Mouse (Mus musculus): ENCODE data around the gene Mrto4.
A peak's percentile ranks its signal among the peaks of the same experiment; 100 is the strongest.

Gene Mrto4

DNA sequence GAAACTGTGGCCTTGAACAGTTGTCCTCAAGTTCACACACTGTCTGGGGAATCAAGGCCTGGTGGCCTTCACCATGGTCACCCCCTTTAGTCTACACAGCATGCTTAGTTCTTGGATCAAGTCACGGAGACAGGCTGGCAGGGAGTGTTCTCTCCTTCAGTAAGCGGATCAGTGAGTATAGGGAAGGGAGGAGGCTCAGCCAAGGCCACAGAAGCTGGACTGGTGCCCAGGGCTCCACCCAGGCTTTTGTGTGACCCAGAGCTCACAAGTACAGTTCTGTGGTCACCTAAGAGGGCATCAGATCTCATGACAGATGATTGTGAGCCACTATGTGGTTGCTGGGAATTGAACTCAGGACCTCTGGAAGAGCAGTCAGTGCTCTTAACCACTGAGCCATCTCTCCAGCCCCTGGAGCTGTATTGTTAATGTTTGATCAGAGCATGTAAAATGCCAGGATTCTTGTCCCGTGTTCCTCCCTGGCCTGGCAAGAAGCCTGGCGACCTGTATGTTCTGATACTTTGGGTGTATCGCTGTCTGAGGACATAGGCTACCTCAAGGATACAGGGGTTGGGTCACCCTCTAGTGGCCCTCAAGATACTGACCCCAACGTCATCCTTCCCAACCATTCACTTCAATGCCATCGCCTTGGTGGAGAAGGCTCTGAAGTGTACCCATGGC, 10.7 kb downstream of the Mrto4 start:
- ATAC-seq (ENCODE audit: insufficient number of reproducible peaks, low FRiP score, low TSS enrichment), result no peak

DNA sequence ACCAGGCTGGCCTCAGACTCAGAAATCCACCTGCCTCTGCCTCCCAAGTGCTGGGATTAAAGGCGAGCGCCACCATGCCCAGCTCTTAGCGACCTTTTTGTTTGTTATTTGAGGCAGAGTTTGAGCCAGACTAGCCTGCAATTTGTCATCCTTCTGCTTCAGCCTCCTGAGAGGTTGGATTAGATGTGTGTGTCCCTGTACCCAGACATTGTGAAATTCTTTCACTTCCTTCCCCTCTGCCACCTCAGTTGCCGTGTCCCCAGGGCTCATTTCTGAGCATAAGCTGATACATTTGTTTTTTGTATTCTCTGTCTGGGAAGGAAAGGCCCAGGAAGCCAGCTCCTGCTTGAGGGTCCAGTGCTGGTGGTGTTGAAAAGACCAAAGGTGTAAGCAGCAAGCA, 11.5 kb downstream of the Mrto4 start:
- no peak for ATAC-seq (ENCODE audit: insufficient number of reproducible peaks, low FRiP score, low TSS enrichment)

DNA sequence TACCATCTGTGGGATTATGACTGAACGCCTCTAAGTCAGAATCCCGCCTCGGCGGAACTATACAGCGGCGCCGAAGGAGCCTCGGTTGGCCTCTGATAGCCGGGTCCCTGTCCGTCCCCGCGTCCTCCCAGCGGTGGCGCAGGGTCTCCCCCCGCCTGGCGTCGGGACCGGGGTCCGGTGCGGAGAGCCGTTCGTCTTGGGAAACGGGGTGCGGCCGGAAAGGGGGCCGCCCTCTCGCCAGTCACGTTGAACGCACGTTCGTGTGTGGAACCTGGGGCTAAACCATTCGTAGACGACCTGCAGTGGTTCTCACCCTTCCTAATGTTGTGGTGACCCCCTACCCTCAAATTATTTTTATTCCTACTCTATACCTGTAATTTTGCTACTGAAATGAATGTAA, 14.2 kb downstream of the Mrto4 start:
- no peak for ATAC-seq (ENCODE audit: insufficient number of reproducible peaks, low FRiP score, low TSS enrichment)

DNA sequence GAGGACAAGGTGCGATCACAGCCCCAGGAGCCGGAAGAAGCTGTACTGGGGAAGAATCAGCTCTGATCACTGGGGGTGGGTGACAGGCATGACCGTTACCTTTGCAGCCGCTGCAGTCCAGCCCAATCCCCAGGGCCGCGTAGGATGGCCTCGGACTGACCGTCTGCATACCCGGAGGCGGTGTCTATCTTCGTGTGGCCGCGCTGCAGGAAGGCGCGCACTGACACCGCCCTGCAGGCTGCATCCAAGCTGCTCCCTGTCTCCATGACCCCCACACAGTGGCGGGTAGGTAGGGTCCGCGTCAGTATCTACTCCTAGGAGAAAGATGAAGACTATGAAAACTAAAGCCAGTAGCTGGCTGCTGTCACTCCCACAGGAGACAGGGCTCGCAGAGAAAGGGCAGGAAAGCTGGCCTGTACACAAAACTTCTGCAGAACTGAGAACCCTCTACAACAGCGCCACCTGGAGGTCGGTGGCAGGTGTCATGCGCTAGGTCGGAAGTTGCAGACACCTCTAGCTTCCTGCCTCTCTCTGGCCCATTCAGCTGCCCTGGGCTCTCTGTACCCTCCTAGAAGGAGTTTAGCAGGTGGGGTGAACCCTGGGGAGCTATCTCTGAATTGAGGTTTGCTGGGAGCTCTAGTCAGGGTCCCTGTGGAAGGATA, 15.4 kb downstream of the Mrto4 start:
- peak; percentile 56; the same call in 1 of the 2 replicates for ATAC-seq (ENCODE audit: insufficient number of reproducible peaks, low FRiP score, low TSS enrichment)

DNA sequence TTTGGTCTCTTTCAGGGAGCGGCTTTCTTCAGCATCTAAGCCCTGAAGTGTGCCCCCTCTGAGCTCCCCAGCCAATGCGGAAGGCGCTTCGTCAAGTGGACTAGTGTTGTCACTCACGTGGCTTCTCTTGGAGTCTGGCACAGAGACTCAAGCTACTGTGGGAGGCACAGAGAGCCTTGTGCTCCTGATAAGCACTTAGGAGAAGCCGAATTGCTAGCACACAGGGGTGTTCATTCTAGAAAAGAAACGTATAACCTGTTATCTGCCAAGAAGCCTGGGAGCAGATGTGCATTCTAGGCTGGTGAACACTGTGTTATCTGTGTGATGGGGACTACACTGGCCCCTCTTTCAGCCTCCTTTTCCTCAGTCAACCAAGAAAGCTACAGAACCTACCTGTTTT, 16.9 kb downstream of the Mrto4 start:
- no peak for ATAC-seq (ENCODE audit: insufficient number of reproducible peaks, low FRiP score, low TSS enrichment)

DNA sequence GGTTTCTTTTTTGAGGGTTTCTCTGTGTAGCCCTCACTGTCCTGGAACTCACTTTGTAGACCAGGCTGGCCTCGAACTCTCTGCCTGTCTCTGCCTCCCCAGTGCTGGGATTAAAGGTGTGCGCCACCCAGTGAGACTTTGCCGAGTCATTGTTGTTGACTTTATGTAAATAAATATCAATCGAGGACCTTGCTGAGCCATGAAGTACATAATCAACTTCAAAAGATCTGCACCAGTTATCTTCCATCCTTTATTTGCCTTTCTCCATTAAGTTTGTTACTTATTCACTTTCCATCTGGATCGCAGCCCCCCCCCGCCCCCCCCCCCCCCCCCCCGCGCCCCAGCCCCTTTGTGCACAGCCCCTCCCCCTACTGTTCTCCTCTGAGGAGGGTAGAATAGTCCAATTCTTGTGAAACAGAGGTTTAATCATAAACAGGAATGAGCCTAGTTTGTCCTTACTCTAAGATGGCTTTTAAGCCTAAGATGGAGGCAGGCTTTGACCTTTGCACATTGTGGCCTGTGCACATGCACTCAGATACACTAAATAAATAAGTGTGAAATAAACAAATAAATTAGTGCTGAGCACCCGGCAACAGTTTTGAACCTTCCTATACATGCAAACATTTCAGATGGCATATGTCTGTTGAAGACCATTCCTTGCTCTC, 17.6 kb downstream of the Mrto4 start:
- no peak for ATAC-seq (ENCODE audit: insufficient number of reproducible peaks, low FRiP score, low TSS enrichment)

DNA sequence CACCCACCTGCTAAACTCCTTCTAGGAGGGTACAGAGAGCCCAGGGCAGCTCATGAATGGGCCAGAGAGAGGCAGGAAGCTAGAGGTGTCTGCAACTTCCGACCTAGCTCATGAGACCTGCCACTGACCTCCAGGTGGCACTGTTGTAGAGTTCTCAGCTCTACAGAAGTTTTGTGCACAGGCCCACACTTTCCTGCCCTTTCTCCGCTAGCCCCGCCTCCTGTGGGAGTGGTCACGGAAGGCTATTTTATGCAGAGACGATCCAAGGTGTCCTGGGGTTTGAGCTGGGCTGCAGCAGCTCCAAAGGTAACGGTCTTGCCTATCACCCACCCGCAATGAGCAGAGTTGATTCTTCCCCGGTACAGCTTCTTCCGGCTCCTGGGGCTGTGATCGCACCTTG, 21.8 kb downstream of the Mrto4 start:
- ATAC-seq (ENCODE audit: insufficient number of reproducible peaks, low FRiP score, low TSS enrichment), result no peak

DNA sequence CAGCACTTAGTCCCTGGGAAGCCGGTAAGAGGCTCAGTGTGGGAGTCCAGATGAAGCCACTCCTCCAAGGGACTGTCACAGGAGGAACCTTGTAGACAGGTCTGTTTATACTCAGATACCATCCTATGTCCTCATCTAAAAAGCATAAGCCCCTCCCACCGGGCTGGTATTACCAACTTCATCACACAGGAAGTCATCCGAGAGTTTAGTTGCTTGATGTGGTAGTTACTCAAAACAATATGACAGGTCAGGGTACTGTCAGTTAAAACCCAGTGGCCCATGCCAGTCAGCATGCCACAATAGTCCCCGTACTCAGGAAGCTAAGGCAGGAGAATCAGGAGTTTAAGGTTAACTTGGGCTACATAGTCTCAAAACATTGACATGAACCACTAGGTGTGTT, 32.6 kb downstream of the Mrto4 start:
- no peak for ATAC-seq (ENCODE audit: insufficient number of reproducible peaks, low FRiP score, low TSS enrichment)

DNA sequence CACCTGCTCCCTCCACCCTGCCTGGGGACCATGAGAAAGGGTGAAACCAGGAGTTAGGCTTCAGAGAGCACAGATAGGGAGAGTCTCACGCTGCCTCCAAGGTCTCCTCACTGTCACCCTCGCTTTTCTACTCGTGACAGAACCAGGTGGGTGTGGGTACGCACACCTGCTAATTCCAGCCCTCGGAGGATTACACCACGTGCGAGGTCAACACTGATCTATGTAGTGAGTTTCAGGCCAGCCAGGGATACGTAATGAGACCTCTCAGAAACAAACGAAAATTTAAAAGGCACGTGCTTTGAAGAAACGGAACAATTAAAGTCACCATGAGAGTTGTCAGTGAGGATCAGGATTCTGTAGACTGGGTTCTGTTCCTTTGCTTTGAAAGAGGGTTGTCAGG, 33.9 kb downstream of the Mrto4 start:
- ATAC-seq (ENCODE audit: insufficient number of reproducible peaks, low FRiP score, low TSS enrichment), result no peak

DNA sequence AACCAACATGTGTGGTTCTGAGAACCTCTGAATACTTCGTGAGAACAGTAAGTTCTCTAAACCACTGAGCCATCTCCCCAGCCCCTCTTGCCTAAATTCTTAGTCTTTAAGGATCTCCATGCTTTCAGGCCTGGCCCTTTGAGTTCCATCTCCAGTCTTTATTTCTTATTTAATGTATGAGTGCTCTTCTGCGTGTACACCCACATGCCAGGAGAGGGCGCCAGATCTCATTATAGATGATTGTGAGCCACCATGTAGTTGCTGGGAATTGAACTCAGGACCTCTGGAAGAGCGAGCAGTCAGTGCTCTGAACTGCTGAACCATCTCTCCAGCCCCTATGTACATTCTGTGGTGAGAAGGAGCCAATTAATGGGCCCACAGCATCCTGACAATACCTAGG, 39.7 kb downstream of the Mrto4 start:
- no peak for ATAC-seq (ENCODE audit: insufficient number of reproducible peaks, low FRiP score, low TSS enrichment)

DNA sequence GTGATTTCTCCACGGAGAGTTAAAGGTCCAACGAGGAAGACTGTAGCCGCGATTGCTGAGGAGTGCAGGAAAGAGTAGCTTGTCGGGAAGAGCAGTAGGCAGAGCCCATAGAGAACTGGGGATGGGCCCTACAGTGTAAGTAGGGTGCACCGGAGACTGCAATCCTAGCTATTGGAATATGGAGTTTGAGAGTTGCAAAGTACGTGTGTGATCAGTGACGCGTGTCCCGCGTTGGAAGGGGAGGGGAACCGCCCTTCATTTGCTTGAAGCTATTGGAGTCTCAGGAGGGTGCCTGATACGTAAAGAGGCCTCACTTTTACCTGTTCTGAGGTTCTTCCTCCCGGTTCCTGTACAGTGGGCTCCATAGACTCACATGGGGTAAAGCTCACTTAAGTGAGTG, 40.7 kb downstream of the Mrto4 start:
- ATAC-seq (ENCODE audit: insufficient number of reproducible peaks, low FRiP score, low TSS enrichment), result no peak

DNA sequence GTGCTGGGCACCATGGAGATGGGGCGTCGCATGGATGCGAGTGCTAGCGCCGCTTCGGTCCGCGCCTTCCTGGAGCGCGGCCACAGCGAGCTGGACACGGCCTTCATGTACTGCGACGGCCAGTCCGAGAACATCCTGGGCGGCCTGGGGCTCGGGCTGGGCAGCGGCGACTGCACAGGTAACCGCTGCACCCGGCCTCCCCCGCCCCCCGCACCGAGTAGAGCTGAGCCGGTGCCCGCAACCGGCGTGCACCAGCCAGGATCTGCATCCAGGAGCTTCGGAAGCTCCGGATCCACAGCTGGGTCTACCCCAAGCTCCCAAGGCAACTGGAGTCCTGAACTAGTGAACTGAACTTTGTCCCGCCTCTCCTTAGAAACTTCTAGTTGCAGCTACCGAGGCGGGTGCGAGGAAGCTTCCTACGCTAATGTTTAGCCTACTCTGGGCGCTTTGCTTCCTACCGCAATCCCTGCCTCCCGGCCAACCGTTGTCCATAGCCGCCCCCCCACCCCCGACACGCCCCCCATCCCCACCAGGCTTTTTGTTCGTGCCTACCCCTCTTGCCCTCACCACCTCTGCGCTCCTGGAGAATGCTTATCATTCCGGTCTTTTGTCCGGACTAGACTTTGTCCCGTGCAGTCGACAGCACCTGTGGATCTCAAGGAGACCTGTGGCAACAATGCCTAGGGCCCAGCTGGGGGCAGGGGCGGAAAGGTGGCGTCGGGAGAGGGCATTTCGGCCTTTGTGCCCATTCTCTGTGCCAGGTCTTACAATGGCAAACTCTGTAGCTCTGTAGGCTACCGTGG, 41.3 kb downstream of the Mrto4 start:
- peak; percentile 49; the same call in 1 of the 2 replicates for ATAC-seq (ENCODE audit: insufficient number of reproducible peaks, low FRiP score, low TSS enrichment)

DNA sequence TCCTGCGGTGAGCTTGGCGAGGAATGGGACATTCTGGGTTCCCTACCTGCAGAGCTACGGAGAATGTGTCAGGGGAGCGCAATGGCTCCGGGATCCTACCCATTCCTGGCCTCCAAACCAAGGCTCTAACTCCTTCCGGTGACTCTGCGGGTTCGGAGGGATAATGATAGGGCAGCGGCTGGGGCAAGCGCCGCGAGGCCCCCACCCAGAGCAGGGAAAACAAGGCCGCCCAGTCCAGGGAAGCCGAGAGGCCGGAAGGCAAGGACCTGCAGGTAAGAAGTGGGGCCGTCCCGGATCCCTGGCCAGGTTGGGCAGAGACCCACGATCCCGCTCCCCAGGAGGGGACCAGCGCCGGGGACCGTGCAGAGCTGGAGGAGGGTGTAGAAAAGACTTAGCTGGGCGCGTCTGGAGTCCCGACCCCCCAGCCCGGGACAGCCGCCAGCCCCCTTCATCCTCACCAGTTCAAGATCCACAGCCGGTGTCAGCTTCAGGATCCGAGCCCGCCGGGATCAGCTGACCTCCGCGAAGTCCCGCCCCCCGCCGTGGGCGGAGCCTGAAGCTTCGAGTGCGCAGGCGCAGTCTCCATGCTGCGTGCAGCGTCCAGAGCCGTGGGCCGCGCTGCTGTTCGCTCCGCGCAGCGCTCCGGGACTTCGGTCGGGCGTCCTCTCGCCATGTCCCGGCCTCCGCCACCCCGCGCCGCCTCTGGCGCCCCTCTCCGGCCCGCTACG, 42.0 kb downstream of the Mrto4 start, which contains the start of the genes Pqlc2 and Akr7a5:
Gene Pqlc2, minus strand, starts transcription at position 538 of the 728 bp plus-strand sequence.
Gene Akr7a5, plus strand, starts transcription at position 574 of the 728 bp plus-strand sequence.
- peak; percentile 62; the same call in 1 of the 2 replicates for ATAC-seq (ENCODE audit: insufficient number of reproducible peaks, low FRiP score, low TSS enrichment)

DNA sequence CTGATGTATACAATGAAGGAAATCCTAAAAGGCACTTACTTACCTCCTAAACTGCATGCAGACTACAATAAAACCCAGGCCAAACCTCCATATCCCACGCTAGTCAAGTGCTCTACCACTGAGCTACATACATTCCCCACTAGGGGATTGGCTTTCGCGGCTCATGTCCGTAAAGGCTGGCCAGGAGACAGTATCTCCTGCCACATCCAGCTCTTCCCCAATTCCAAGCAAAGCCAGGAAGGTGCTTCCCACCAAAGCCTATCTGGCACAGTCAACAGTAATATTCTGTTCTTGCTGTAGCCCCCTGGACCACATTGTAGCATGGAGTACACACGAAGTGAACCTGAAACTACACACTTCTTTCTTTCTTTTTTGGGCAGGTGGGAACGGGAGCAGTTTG, 42.7 kb downstream of the Mrto4 start:
- ATAC-seq (ENCODE audit: insufficient number of reproducible peaks, low FRiP score, low TSS enrichment), result no peak

DNA sequence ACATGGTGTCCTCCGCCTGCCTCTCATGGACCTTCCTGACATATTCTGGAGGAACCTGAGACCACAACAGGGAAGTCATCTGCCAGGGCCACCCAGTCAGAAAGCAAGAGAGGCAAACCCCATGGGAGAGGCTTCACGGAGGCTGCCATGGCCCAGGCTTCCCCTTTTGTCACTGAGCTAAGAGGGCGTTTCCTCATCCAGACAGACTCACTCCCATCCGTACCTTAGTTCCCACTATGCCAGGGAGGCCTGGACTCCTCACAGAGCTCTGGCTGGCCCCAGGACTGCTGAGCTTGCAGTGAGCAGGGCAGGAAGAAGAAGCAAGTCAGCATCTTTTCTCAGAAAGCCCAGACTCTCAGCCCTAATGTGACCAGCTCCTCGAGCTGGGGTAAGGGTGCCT, 44.5 kb downstream of the Mrto4 start:
- ATAC-seq (ENCODE audit: insufficient number of reproducible peaks, low FRiP score, low TSS enrichment), result no peak

DNA sequence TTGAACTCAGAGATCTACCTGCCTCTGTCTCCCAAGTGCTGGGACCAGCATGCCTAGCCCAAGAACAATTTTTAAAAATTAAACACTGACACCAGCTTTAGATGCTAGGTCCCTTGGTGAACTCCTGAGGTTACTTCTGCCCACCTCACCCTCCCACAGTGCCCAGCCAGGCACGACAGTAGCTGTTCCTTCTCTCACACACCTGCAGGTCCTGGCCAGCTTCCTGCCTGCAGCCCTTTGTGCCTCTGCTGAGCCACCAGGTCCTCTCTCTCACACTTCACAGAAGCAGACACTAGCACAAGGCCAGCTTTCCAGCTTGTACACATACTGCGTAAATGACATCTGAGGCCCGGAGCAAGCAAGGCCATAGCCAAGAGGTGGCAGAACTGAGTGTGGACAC, 46.9 kb downstream of the Mrto4 start:
- no peak for ATAC-seq (ENCODE audit: insufficient number of reproducible peaks, low FRiP score, low TSS enrichment)

DNA sequence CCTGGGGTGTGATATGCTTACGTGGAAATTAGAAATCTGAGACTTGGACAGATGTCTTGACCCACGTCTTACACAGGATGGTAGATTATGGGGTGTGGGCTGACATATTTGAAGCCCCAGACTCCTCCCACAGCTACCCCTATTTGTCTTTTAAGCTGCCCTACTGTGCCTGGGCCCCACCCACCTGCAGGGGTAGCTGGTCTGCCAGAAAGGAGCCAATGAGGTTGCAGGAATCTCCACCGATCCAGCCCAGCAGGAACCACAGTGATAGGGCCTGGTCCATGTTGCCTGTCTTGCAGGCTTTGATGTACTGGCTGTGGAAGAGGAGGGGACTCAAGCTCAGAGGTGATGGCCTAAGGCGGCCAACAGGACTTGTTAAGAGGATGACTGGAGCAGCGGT, 50.1 kb downstream of the Mrto4 start:
- ATAC-seq (ENCODE audit: insufficient number of reproducible peaks, low FRiP score, low TSS enrichment), result no peak

DNA sequence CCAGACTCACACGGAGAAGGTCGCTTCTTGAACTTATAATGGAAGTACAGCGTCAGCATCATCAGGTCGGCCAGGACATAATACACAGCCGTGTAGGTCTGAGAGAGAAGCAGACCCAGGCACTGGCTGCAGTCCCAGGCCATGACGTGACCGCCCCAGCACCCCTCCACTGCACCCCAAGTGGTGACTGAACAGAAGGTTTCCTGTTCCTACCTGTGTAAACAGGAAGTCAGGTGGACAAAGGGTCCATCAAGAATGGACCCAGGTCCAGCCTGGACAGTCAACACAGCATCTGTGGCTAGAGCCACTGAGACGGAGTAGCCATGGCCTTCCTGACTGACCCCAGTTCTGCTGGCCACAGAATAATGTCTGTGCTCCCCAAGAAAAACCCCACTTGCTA, 50.6 kb downstream of the Mrto4 start:
- ATAC-seq (ENCODE audit: insufficient number of reproducible peaks, low FRiP score, low TSS enrichment), result no peak

DNA sequence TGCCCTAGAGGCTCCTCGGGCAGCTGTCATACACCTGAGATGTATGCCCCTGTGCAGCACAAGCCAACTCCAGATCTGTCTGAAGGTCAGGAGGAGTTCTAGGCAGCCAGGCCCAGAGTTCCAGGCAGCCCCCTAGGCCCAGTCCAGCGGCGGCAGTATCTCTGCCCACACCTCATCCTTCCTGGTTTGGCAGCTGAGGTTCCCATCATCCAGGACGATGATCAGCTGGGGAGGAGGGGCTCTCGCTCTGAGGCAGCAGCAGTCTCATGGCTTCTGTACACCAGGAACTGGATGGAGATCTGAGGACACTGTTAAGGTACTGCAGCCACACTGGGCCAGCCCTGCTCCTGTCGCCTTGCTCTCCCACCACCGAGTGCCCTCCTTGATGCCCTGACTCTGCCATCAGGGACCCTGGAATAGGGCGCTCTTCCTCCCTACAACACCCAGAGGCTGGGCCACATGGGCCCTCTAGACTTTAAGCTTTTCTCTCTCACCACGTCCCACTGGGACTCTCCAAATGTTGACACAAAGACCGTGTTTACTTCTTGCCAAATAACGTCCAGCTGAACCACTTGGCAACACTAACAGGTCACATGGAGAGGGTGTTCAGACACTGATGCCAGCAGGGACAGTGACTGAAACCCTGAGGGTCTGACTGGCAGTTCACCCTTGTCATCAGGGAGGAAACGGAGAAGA, 53.6 kb downstream of the Mrto4 start:
- ATAC-seq (ENCODE audit: insufficient number of reproducible peaks, low FRiP score, low TSS enrichment), result no peak

DNA sequence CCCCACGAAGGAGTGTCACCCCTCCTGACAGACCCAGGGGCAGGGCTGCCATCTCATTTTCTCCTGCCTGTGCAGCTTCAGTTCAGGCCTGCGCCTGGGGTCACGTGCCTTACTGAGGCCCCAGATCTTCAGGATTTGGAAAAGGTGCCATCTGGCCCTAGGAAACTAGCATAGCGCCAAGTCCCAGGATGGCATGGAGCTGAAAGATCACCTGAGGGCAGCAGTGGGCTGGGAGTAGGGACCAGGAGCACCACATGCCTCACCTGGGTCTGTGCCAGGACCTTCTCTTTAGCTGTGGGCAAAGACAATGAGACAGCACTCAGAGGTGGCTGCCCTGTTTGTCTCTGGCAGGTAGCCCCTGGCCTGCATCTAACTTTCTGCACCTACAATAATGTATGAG, 54.8 kb downstream of the Mrto4 start:
- peak; percentile 74 for ATAC-seq (ENCODE audit: insufficient number of reproducible peaks, low FRiP score, low TSS enrichment)
